Mouse (Mus musculus) heart, embryonic 12.5 days (tissue): ENCODE results near the gene Sh3bgrl2. TPM values are rescaled to one million over a fixed set of nuclear protein-coding genes. Genes with fewer than 3 reads are reported as not detected.
"Not testable (repeated sequence)": the region's sequence is repeated elsewhere in the genome, so short reads cannot be mapped to it uniquely, and the experiment has no call there.

Source experiments
- ATAC-seq: fragments of 200-750 bp; cut with Nextera tagmentation; 2 replicates; pipeline ENCODE4 v1.8.0; 2017; ENCODE audit warnings: moderate TSS enrichment, moderate library complexity; ENCODE audit not compliant: insufficient number of reproducible peaks, low FRiP score
- H3K27ac ChIP-seq: fragments of 300-500 bp; sonication (generic); 2 replicates; pipeline ENCODE4 v1.5.1; 2016; ENCODE audit warnings: mild to moderate bottlenecking, moderate library complexity; ENCODE audit not compliant: poor library complexity, severe bottlenecking
- H3K27me3 ChIP-seq: fragments of 300-500 bp; sonication (generic); replicated peaks from 2 replicates; pipeline ENCODE4 v1.6.1; 2016; ENCODE audit warnings: mild to moderate bottlenecking, moderate library complexity
- H3K36me3 ChIP-seq: fragments of 300-500 bp; sonication (generic); 2 replicates; pipeline ENCODE4 v1.6.1; 2016; ENCODE audit warnings: mild to moderate bottlenecking, moderate library complexity
- H3K4me1 ChIP-seq: fragments of 300-500 bp; sonication (generic); replicated peaks from 2 replicates; pipeline ENCODE4 v1.6.1; 2016; ENCODE audit warnings: mild to moderate bottlenecking
- H3K4me2 ChIP-seq: fragments of 300-500 bp; sonication (generic); 2 replicates; pipeline ENCODE4 v1.6.1; 2016; ENCODE audit warnings: mild to moderate bottlenecking, moderate library complexity
- H3K4me3 ChIP-seq: fragments of 300-500 bp; sonication (generic); 2 replicates; pipeline ENCODE4 v1.5.1; 2016; ENCODE audit warnings: mild to moderate bottlenecking
- H3K9ac ChIP-seq: fragments of 300-500 bp; sonication (generic); 2 replicates; pipeline ENCODE4 v1.6.1; 2016; ENCODE audit warnings: mild to moderate bottlenecking, moderate library complexity
- H3K9me3 ChIP-seq: fragments of 300-500 bp; sonication (generic); replicated peaks from 2 replicates; pipeline ENCODE4 v1.6.1; 2016; ENCODE audit warnings: mild to moderate bottlenecking, moderate library complexity
- WGBS: fragments of 180-500 bp; shearing (Covaris S2); methylation state at CpG from one replicate; pipeline ENCODE4 v1.1.7; 2016; 5-methylcytosine and 5-hydroxymethylcytosine counted together
- polyA plus RNA-seq: library from polyadenylated mRNA; unstranded; fragments of >200 nt; fragmentation: Nextera tagmentation; extraction: Ambion mirVana; gene quantifications from 2 replicates; pipeline ENCODE4 v1.2.1, GENCODE M21; 2016

Sh3bgrl2 gene
- polyA plus RNA-seq = 19.0 and 22.3 TPM in 2 replicates

GRCm38 (mm10) chr9:83547830-83548689, at the start of gene Sh3bgrl2:
Gene Sh3bgrl2 (plus strand): TSS chr9:83548327.
- peak; percentile 92 for ATAC-seq
- WGBS = 2% methylated on average over 76 of the region's 76 CpGs
- Histone ChIP-seq H3K9me3 (no peaks in the 10 kb centered on the region), H3K36me3 (no peaks in the 10 kb centered on the region), H3K27ac (0 out of 2 replicates have a peak within 1 kb of the TSS, but pooled peaks have one; percentile 0), H3K27me3 (no peaks in the 10 kb centered on the region), H3K4me2 (peak within 1 kb of the TSS; percentile 82), H3K4me1 (peaks cover 24% of the 10 kb centered on the region), H3K9ac (peak within 1 kb of the TSS; percentile 79), H3K4me3 (peak within 1 kb of the TSS; percentile 76)

DNA sequence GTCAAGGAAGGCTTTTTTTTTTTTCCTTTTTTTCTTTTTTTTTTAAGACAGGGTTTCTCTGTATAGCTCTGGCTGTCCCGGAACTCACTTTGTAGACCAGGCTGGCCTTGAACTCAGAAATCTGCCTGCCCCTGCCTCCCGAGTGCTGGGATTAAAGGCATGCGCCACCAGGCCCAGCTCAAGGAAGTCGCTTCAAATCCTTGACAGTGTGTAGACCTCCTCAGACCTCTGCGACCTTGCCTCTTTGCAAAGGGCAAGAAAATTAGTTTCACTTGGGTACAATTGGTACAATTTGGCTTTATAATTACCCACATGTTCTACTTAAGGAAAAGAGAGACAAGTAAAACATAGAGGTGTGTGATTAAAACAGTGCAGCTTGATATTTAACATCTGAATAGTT, 29.0 kb upstream of the Sh3bgrl2 start:
- 79% methylated on average over 5 of the region's 5 CpGs for WGBS
- not testable (repeated sequence) for H3K4me1 ChIP-seq, ATAC-seq, H3K4me2 ChIP-seq, H3K27me3 ChIP-seq, H3K9me3 ChIP-seq, H3K9ac ChIP-seq, H3K27ac ChIP-seq, H3K4me3 ChIP-seq, H3K36me3 ChIP-seq

GRCm38 (mm10) chr9:83519510-83520155, 28.5 kb upstream of the Sh3bgrl2 start:
- H3K36me3 ChIP-seq = no peaks in the 10 kb centered on the region
- no peak for ATAC-seq
- no peaks in the 10 kb centered on the region; the same call in 1 of the 2 replicates for H3K9me3 ChIP-seq
- H3K4me3 ChIP-seq = no peak overlapping the region
- no peaks in the 10 kb centered on the region for H3K27me3 ChIP-seq
- no peak overlapping the region for H3K27ac ChIP-seq
- H3K4me1 ChIP-seq = no peaks in the 10 kb centered on the region
- no peak overlapping the region for H3K4me2 ChIP-seq
- WGBS = 72% methylated on average over 6 of the region's 6 CpGs
- no peak overlapping the region for H3K9ac ChIP-seq

DNA sequence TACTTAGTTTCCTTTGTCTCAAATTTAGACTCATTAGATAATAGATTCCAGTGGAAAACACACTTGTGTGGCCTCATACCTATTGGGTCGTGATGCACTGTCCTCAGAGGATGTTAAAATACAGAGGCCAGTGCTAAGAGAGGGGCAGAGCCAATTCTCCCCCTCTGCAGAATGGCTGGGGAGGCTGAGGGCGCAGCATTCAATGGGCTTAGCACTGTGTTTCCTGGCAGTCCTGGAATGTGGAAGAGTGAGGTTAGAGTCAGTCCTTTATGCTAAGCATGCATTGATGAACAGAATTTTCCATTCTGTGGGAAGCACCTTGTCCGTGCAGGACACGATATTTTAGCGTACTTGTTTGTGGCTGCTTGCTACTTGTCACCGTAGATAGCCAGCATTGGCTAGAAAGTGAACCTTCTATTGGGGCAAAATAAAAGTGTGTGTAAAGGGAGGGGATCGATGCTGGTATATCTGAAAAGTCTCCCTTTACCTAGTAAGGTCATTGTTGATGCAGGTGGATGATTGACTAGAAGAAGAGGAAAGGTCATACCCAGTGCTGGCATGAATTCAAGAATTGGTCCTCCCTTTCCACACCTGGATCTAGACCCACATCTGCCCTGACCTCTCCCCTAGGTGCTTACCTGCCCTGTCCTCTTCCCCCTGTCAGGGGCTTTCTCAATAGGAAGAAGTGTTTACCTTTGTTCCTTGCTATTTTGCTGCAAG, 20.6 kb upstream of the Sh3bgrl2 start:
- Histone ChIP-seq H3K36me3 (no peaks in the 10 kb centered on the region), H3K27me3 (no peaks in the 10 kb centered on the region), H3K4me1 (no peaks in the 10 kb centered on the region), H3K9me3 (no peaks in the 10 kb centered on the region), H3K4me3 (no peak overlapping the region), H3K27ac (no peak overlapping the region), H3K4me2 (no peak overlapping the region), H3K9ac (no peak overlapping the region)
- 68% methylated on average over 7 of the region's 7 CpGs for WGBS
- no peak for ATAC-seq

GRCm38 (mm10) chr9:83533044-83533769, 14.9 kb upstream of the Sh3bgrl2 start:
- 77% methylated on average over 5 of the region's 5 CpGs for WGBS
- Histone ChIP-seq H3K9me3 (no peaks in the 10 kb centered on the region), H3K27me3 (no peaks in the 10 kb centered on the region), H3K27ac (no peak overlapping the region), H3K4me1 (peaks cover 5% of the 10 kb centered on the region), H3K4me3 (no peak overlapping the region), H3K4me2 (no peak overlapping the region), H3K36me3 (no peaks in the 10 kb centered on the region), H3K9ac (no peak overlapping the region)
- ATAC-seq = no peak

GRCm38 (mm10) chr9:83536959-83537358, 11.2 kb upstream of the Sh3bgrl2 start:
- WGBS = 87% methylated on average over 4 of the region's 4 CpGs
- H3K36me3 ChIP-seq = no peaks in the 10 kb centered on the region
- peak overlapping the region; percentile 29; the same call in 1 of the 2 replicates for H3K27ac ChIP-seq
- H3K4me1 ChIP-seq = peaks cover 30% of the 10 kb centered on the region
- H3K4me2 ChIP-seq = no peak overlapping the region
- ATAC-seq = no peak
- H3K27me3 ChIP-seq = no peaks in the 10 kb centered on the region
- no peak overlapping the region for H3K9ac ChIP-seq
- H3K9me3 ChIP-seq = no peaks in the 10 kb centered on the region
- H3K4me3 ChIP-seq = no peak overlapping the region

DNA sequence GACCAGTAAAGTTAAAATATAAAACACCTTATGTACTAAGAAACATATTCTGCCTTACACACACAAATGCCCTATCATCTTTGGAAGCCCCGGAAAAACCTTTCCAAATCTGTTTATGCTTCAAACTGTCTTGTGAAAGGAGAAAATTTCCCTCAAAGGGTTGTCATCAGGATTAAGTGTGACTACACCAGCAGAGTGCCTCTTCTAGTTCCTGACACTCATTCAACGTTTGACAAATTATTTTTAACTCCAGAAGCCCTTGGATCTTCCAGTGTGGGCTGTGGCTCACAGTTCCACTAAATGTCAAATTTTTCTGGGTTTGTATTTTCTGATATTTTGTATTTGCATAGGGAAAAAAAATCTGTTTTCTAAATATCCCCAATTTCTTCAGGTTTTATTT, 10.6 kb upstream of the Sh3bgrl2 start:
- 28% methylated on average over 2 of the region's 2 CpGs for whole genome bisulfite sequencing

GRCm38 (mm10) chr9:83537921-83538536, 10.1 kb upstream of the Sh3bgrl2 start:
- no peaks in the 10 kb centered on the region for H3K9me3 ChIP-seq
- no peak overlapping the region for H3K9ac ChIP-seq
- H3K36me3 ChIP-seq = no peaks in the 10 kb centered on the region
- WGBS = 45% methylated on average over 15 of the region's 15 CpGs
- no peak for ATAC-seq
- peak overlapping the region; percentile 8; the same call in 1 of the 2 replicates for H3K4me2 ChIP-seq
- peak overlapping the region; percentile 69 for H3K27ac ChIP-seq
- H3K27me3 ChIP-seq = no peaks in the 10 kb centered on the region
- peaks cover 30% of the 10 kb centered on the region for H3K4me1 ChIP-seq
- no peak overlapping the region for H3K4me3 ChIP-seq

More for the DNA sequence above, 10.6 kb upstream of the Sh3bgrl2 start:
- H3K4me3 ChIP-seq = no peak overlapping the region
- peaks cover 30% of the 10 kb centered on the region for H3K4me1 ChIP-seq
- no peak overlapping the region for H3K9ac ChIP-seq
- H3K27me3 ChIP-seq = no peaks in the 10 kb centered on the region
- ATAC-seq = no peak
- H3K27ac ChIP-seq = peak overlapping the region; percentile 69
- H3K36me3 ChIP-seq = no peaks in the 10 kb centered on the region
- H3K9me3 ChIP-seq = no peaks in the 10 kb centered on the region
- no peak overlapping the region for H3K4me2 ChIP-seq

GRCm38 (mm10) chr9:83539809-83540491, 8.2 kb upstream of the Sh3bgrl2 start:
- H3K27ac ChIP-seq = peak overlapping the region; percentile 24; the same call in 1 of the 2 replicates
- H3K4me2 ChIP-seq = no peak overlapping the region
- H3K9ac ChIP-seq = no peak overlapping the region
- no peaks in the 10 kb centered on the region for H3K36me3 ChIP-seq
- 73% methylated on average over 14 of the region's 14 CpGs for WGBS
- no peak overlapping the region for H3K4me3 ChIP-seq
- H3K9me3 ChIP-seq = no peaks in the 10 kb centered on the region
- no peaks in the 10 kb centered on the region for H3K27me3 ChIP-seq
- no peak for ATAC-seq
- peaks cover 30% of the 10 kb centered on the region for H3K4me1 ChIP-seq

DNA sequence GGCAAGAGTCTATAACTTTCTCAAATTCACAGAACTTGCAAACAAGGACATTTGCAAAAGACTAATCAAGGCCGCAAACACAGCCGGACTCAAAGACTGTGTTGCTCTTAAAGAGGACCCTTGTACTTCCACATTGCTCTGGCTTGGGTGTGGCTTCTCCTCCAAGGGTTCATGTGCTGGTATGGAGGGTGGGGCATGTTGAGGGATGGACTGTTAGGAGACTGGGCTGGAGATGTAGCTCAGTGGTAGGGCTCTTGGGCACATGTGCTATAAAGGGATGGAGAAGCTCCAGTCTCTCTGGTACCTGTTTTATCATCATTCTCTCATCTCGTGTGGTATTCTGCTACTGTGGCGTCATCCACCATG, 7.7 kb upstream of the Sh3bgrl2 start:
- no peak overlapping the region for H3K4me2 ChIP-seq
- H3K4me3 ChIP-seq = no peak overlapping the region
- peaks cover 30% of the 10 kb centered on the region for H3K4me1 ChIP-seq
- no peaks in the 10 kb centered on the region for H3K9me3 ChIP-seq
- 67% methylated on average over 4 of the region's 4 CpGs for WGBS
- no peak for ATAC-seq
- peak overlapping the region; percentile 62 for H3K27ac ChIP-seq
- no peaks in the 10 kb centered on the region for H3K36me3 ChIP-seq
- H3K27me3 ChIP-seq = no peaks in the 10 kb centered on the region
- no peak overlapping the region for H3K9ac ChIP-seq
